Mouse (Mus musculus): ENCODE results near the gene Aars.
"Not testable (repeated sequence)": the region's sequence is repeated elsewhere in the genome, so short reads cannot be mapped to it uniquely, and the experiment has no call there.

Gene Aars

DNA sequence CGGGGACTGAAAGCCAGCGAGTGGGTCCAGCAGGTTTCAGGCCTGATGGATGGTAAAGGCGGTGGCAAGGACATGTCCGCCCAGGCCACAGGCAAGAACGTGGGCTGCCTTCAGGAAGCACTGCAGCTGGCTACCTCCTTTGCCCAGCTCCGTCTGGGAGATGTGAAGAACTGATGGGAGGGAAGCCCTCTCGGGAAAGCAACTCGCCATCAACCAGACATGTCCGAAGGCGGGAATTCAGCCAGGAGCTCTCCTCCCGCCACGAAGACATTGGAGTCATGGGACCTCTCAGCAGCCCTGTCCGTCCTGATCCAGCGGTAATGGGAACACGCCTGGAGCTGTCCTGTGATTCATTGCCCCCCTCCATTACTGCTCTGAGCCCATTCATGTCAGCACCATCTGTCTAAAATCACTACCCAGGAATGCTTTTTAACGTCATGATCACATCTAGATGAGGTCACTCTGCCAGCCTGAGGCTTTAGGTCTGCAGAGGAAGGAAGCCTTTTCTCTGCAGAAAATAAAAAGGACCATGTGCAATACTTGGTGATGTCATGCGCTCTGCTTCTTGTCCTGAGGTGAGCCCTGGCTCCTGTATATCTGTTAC lies 22.2 kb downstream of the Aars start:
- DNase-seq = no peak

DNA sequence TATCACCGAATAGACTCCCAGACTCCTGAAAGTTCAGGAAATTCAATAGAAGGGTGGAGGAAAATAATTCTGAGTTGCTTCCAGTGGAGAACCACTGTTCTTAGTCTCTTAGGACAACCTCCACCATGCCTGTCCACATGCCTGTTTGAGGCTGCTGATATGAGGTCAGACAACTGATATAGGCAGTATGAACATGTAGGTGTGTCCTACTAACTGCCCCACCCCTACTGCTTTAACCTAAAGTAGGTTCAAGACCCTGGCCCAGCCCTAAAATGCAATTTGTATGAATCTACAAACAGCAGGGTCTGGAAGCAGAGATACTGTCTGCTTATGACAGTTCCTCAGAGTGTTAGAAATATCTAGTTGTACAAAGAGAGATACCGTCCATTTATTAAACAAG lies 22.7 kb downstream of the Aars start:
- peak in 1 of 2 experiments; percentile 17 for DNase-seq

DNA sequence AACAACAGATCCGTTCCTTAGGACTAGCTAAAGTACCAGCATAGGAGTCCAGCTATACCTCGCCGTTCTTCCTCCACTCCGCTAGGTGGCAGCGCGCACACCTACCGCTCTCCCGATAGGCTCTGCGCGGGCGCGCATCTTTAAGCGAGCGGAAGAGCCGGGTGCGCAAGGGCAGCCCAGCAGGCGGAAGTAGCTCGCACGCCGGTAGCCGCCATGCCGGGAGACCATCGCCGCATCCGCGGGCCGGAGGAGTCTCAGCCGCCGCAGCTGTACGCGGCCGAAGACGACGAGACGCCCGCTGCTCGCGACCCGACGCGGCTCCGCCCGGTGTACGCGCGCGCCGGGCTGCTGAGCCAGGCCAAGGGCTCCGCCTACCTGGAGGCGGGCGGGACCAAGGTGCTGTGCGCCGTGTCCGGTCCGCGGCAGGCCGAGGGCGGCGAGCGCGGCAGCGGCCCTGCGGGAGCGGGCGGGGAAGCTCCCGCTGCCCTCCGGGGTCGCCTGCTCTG lies 23.3 kb downstream of the Aars start, which contains the start of gene Exosc6:
Gene Exosc6 (plus strand): TSS at position 182 of the 506 bp plus-strand sequence.
- DNase-seq = peak; percentile 91 to 93

DNA sequence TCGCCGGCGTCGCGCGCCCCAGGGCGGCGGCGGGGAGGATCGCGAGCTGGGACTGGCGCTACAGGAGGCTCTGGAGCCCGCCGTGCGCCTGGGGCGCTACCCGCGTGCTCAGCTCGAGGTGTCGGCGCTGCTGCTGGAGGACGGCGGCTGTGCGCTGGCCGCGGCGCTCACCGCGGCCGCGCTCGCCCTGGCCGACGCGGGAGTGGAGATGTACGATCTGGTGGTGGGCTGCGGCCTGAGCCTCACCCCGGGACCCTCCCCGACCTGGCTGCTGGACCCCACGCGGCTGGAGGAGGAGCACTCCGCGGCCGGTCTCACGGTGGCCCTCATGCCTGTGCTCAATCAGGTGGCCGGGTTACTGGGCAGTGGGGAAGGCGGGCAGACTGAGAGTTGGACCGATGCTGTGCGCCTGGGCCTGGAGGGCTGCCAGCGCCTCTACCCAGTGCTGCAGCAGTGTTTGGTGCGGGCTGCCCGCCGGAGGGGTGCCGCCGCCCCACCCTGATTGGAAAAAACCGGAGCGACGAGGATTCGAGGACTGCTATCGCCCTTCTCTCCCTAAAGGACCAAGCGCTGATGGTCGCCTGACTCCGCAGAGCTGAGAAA lies 23.8 kb downstream of the Aars start:
- peak in 1 of 2 experiments; percentile 16 for DNase-seq

DNA sequence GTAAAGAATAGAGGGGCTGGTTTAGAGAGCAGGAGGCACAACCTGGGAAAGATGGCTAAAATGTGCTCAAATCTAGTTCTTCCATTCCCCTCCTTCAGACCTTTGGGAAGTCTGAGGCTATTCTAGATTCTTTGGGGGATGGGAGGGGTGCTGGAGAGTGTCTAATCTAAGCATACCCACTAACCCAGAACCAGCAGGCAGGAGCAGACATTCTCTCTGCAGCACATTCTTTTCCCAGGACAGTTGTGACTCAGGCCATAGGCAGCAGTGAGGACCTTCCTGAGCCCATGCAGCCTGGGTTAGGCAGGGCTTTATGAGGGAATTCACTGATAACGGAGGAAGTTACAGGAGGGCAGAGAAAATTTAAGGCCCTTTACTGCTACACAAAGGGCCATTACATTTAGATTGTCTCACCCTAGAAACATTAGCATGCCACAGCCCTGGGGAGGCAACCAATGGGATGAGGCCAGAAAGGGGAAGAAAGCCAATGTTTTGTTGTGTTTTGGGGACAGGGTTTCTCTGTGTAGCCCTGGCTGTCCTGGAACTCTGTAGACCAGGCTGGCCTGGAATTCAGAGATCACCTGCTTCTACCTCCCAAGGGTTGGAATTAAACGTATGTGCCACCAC lies 26.1 kb downstream of the Aars start:
- no peak for DNase-seq

DNA sequence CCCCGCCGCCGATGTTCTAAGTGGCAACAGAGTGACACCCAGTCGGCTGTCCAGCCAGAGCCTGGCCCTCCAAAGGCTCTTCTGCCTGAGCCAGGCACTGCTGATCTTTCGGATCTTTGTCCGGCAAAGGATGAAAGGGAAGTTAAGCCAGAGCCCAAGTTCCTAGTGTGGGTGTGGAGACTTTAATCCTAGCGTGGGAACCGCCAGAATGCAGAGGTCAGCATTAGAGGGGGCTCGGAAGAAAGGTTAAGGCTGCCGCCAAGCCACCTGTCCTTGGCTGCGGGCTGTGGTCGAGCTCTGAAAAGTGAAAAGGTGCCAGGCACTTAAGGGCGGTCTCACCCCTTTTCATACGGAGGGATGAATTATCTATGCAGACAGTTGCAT lies 28.7 kb downstream of the Aars start:
- DNase-seq = no peak

DNA sequence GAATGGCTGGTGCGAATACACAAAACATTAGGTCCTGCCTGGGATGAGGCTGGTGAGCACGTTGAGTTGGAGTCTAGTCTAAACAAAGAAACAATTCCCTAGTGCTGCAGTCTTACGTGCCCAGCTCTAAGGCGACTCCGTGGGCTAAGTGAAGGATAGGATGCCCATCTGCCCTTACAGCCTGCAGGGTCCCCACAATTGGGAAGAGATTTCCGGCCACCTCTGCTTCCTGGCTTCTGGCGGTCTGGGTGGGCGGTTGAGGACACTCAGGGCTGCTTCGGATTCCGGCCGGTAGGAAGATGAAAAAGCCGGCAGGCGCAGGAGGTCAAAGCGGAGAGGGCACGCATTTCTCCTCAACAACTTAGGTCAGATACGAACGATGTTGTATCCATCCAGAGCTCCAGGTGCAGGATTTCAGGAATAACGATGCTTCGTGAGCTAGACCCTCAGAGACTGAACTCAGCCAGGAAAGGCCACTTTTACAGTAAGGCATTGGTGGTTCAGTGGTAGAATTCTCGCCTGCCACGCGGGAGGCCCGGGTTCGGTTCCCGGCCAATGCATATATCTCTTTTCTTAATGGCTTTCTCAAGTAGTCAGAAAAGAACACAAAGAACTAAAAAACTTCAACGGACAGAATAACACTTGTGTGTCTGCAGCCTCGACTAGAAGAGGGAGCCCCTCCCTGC lies 29.3 kb downstream of the Aars start:
- DNase-seq = peak; percentile 92 to 94

DNA sequence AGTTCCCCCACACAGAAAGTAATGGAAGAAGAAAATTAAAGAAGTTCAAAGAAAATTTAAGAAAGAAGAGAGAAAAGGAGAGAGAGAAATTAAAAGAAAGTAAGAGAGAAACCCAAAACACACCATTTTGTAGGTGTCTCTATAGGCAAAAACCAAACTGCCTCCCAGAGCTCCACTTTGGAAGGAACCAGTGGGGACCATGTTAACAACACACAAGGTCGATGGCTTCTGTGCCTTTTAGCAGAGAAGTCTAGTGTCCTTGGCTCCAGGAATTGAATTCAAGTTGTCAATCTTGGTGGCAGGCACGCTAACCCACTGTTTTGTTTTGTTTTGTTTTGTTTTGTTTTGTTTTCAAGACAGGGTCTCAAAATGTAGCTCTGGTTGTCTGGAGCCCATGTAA lies 29.9 kb downstream of the Aars start:
- DNase-seq = no peak

DNA sequence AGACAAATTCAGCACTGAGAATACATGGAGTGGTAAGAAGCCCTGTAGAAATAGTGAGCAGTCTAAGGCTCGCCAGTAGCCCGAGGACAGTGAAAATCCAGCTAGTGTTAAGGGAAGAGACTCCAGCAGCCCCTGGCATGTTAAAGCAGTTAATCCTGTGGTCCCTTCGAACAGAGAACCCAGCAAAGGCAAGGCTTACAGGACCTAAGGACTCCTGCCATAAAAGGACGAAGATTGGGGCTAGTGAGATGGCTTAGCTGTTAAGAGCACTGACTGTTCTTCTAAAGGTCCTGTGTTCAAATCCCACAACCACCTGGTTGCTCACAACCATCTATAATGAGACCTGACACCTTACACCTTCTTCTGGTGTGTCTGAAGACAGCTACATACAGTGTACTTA lies 33.4 kb downstream of the Aars start:
- DNase-seq = no peak

DNA sequence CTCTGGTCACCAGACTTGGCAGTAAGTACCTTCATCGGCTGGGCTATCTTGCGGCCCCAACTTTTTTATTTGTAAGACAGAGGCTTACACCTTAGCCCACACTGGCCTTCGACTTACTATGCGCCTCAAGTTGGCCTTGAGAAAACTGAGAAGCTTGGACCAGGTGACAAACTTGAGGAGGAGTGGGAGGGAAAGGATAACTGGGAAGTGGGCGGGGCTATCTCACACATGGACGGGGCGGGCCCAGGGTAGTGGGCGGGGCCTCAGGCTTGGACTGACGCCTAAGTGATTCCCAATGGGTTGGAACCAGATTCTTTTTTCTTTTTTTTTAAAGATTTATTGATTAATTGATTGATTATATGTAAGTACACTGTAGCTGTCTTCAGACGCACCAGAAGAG lies 34.5 kb downstream of the Aars start:
- no peak for DNase-seq

DNA sequence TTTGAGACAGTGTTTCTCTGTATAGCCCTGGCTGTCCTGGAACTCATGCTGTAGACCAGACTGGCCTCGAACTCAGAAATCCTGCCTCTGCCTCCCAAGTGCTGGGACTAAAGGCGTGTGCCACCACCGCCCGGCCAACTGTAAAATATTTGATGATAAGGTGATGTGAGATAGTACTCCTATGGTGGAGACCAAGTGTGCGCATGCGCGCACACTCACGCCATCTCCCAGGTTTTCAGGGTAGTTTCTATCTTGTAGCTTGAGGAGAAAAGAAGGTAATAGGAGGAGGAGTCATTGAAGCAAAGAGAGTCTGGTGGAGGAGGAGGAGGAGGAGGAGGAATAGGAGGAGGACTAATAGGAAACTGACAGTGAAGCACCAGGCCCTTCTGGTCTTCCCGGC lies 35.7 kb downstream of the Aars start:
- DNase-seq = not testable (repeated sequence)

DNA sequence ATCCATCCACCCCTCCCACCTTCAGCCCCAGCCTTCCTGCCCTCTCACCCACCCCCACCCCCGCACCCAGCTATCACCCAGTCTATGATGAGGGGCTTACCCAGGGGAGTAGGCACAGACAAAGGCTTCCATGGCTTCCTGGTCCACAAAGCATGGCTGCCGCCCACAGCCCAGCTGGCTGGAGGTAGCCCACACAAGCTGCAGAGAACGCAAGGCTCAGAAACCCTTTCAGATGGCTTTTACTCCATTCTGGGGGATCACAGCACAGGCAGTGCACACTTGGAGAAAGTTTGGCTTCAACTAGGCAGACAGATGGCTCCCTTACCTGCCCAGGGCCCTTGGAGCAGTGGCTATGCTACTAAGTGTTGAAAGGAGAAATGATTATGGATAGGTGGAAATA lies 43.0 kb downstream of the Aars start:
- DNase-seq = no peak

DNA sequence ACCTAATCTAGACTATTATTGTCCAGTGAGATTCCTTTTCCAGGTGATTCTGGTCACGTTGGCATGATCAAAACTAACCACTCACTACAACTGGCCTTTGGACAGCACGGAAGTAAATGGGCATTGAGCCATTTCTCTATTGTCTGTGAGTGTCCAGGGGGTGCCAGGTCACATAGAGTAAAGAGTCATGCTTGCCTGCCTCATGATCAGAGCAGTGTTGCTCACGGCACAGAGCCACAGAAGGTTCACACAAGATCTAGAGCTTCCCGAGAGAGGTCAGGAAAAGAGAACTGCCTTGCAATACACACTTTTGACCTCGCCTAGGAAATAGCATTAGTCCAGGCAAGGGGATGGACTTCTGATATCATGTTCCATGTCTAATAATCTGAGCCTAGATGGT lies 46.5 kb downstream of the Aars start:
- no peak for DNase-seq

DNA sequence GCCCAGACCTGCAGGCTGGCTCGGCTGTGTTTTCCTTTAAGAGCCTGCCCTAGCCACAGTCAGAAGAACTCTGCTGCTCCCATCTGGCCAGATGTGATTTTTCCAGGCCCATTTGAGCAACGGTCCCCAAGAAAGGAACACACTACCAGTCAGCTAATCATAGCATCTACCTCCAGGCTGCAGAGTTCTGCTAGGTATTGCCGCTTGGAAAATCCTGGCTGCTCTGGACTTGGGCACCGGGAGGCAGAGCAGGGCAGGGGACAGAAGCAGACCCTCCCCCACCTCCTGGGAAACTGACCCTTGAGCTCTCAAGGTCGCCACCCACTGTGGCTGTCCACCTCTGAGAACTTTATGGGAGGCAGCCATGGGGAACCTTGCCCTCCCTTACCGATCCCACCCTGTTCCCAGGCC lies 46.9 kb downstream of the Aars start:
- DNase-seq = no peak

DNA sequence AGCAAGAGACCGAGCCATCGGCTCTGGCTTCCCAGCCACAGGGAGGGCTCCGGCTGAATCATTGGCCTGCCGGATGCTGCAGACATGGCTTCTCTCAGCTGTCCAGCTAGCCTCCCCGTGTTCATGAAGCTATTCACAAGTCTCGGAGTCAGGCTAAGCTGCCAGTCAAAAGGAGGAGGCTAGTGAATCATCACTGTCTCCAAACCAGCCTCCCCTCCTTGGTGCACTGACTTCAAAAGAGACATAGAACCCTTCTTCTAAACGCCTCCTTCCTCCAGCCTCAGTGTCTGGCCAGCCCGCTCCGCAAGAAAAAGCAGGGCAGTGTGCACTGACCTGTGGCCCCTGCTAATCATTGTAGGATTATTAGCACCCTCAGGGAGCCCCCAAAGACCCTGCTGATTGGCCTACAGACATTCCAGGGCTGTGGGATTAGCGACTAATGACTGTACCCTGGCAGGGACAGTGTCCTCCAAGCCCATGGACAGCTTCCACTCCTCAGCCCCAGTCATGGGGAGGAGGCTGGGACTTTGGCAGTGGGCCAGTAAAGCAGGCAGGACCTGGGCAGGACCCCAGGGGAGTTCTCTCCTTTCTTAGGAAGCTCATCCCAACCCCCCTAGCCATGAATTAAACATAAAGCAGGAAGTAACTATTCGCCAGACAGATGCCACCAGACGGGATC lies 48.8 kb downstream of the Aars start:
- DNase-seq = no peak

DNA sequence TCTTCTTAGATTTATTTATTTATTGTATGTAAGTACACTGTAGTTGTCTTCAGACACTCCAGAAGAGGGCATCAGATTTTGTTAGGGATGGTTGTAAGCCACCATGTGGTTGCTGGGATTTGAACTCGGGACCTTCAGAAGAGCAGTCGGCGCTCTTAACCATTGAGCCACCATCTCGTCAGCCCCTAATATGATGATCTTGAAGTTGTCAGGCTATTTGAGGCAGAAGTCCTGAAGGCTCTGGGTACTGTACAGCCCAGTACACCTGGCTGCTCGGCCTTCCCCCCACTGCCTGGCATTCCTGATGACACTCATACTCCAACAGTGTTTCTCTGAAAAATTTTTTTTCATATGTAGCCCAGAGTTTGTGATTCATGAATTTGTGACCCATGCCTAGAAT lies 51.0 kb downstream of the Aars start:
- DNase-seq = not testable (repeated sequence)

DNA sequence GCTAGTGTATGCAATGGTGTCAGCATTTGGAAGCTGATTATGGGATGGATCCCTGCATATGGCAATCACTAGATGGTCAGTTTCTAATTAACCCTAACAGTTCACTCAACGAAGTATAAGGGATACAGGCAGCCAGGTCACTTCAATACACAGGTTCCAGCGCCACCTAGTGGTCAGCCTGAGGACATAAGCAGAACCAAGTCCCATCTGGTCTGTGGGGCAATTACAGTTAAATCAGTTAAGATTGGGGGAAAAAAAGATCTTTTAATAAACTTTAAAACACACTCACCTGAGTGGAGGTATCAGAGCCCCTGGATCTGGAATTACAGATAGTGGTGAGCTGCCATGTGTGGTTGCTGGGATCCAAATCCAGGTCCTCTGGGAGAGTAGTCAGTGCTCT lies 57.2 kb downstream of the Aars start:
- peak; percentile 87 to 88 for DNase-seq

DNA sequence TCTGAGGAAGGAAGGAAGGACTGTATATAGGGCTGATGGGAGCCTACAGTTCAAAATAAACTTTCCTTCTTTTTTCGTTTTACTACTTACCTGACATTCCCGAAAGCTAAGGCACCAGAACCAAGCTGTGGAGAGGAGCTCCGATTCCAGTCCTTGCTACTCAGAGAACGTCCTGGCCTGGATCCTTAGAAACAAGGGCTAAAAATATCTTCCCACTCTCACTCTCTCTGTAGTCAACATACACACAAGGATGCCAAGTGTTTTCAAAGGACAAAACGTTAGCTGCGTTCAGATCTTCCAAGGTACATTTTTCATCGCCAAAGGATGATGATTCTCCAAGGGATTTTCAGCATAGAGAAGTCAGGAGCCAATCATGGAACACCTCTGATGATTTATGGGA lies 58.8 kb downstream of the Aars start:
- DNase-seq = no peak

DNA sequence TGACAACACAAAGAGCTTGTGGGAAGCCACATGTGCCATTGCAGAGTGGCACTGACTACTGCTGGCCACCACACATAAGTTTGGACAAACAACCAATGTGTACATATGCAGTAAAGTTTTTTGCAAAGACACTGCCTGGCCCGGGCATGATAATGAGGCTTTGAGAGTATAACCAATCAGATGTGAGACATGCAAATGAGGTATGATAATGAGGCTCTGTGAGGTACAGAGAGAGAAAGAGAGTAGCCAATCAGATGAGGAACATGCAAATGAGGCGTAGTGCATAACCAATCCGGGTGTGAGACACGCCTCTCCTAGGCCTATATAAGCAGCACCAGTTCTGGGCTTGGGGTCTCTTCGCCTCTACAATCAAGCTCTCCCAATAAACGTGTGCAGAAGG lies 59.4 kb downstream of the Aars start, which contains the start of gene Clec18a:
Gene Clec18a (minus strand): TSS at position 101 of the 400 bp plus-strand sequence.
- DNase-seq = peak in 1 of 2 experiments; percentile 13

DNA sequence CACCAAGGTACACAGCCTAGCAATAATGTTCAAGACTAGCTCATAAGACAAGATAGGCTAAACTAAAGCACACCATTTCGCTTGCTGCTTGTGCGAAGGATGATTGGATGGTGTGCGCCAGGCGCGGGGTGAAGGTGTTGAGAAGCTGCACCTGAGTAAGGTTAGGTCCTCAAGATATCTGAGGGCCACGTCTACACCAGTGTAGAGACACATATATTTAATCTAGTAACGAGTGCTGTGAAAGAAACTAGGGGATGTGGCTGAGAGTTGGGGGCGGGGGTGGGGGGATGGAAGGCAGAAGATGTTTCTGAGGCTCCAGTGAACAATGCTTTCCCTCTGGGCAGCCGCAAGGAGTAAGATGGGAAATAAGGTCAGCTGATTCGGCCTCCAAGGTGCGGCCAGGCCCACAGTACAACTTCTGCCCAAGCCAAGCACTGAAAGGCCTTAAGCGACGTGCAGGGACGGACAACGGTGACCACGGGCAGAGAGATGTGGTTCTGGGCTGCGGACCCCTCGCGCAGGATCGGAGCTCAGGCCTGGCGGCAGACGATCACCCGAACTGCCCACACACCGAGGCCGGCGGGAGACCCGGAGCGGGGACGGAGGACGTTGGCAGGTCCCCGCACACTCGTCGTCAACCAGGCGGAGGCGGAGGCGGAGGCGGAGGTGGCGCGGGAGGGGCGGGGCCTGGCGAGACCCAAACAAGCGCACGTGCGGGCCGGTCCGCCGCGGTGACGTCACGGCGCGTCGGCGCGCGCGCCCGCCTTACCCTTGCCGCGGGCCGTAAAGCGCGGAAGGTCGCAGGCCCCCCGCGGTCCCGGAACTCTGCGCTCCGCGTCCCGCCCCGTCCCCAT lies 61.1 kb downstream of the Aars start, which contains the start of gene Pdpr:
Gene Pdpr (plus strand): TSS at position 766 of the 854 bp plus-strand sequence.
- DNase-seq = peak; percentile 95 to 96

DNA sequence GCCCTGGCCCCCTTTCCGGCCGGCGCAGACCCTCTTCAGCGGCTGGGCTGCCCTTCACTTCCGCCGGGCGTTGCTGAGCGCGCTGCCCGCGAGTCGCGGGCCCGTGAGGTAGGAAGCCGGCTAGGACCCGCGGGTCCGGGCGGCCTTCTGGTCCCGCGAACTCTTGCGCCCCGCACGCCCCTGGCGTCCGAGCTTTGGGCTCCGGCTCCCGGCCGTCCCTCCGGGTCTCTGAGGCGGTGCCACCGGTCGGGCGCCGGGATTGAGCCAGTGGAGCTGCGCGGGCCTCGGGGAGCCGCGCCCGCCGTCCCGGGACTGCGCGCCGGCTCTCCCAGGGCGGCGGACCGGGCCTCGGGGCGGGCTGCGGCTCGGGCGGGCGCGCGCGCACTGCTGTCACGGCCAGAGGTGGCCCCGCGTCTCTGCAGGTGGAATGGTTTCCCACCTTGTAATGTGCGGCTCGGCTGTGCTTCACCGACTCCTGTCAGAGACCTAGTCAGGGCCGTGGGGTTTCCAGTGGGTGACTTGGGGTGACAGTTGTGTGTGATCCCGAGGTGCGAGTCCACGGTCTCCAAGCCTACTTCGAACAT lies 61.9 kb downstream of the Aars start:
- peak; percentile 61 to 65 for DNase-seq

All from B cell, adult 2 months (primary cell).